Mouse (Mus musculus): ENCODE data around the gene Slc19a2.

GRCm38 (mm10) chr1:164250391-164251150 is 1.7 kb downstream of the Slc19a2 start:
- TF ChIP-seq CTCF (conservative IDR thresholded peaks at IDR 0.05; ENCODE audit: low read length), result no peak
- TF ChIP-seq NANOG (IDR thresholded peaks at IDR 0.05; ENCODE audit: borderline replicate concordance, low read length), result no peak
- TF ChIP-seq POU5F1 (IDR thresholded peaks at IDR 0.05; ENCODE audit: borderline replicate concordance, low read length), result no peak

Measured in E14TG2a.4 (cell line).